Mouse (Mus musculus): ENCODE data around the gene Faf2. TPM values are rescaled to one million over a fixed set of nuclear protein-coding genes. Genes with fewer than 3 reads are reported as not detected.
A peak's percentile ranks its signal among the peaks of the same experiment; 100 is the strongest.
"Not testable (repeated sequence)": the region's sequence is repeated elsewhere in the genome, so short reads cannot be mapped to it uniquely, and the experiment has no call there.

Gene Faf2
- polyA plus RNA-seq, 1 experiment from 2014 or later: 70.2 TPM

DNA sequence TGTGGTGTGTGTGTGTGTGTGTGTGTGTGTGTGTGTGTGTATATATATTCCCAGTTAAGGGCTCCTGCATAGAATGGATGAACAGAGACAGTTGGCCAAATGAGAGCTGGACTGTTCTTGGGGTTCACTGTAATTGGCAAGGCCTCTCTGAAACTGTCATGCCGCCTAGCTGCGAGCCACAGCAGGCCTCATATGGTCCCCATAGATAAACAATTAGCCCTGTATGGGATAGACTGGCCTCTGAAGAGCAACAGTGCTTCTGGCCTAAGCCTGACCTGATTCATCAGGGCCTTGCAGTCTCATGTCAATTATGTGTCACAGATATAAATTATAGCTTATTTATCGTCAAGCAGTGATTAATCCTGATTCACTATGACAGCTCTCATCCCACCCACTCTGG, 13.6 kb upstream of the Faf2 start:
- H3K36me3 ChIP-seq (replicated peaks): peaks cover 11% of the 10 kb centered on the region; the same call in 1 of the 2 replicates
- no peak overlapping the region for H3K27ac ChIP-seq
- H3K4me1 ChIP-seq: peaks cover 35% of the 10 kb centered on the region
- no peaks in the 10 kb centered on the region for H3K27me3 ChIP-seq (replicated peaks)
- no peak for ATAC-seq (replicated peaks)
- 0 out of 2 replicates have a peak overlapping the region, but pooled peaks have one; percentile 18 for H3K4me3 ChIP-seq
- no peak overlapping the region for H3K9ac ChIP-seq
- H3K4me2 ChIP-seq: peak overlapping the region; percentile 67; the same call in 1 of the 2 replicates
- WGBS: 73% methylated on average over 3 of the region's 3 CpGs
- H3K9me3 ChIP-seq: no peaks in the 10 kb centered on the region

DNA sequence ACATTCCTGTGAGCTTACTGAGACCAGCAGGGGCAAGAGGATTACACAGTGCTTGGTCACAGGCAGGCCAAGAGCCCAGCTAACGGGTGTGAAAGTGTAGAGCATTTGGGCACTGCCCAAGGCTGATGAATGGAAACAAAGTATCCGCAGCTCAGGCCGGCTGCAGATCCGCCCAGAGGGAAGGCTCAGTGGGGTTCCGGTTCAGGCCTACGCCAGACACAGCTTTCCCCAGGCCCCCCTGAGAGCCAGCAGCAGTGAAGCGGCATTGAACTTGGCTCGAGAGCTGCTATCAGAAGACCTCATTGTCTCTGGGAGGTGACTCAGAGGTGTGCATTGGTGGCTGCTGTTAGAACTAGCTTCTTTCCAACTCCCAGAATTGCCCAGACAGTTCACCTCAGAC, 12.9 kb upstream of the Faf2 start:
- Histone ChIP-seq H3K4me2 (peak overlapping the region; percentile 67), H3K27ac (no peak overlapping the region; the same call in 1 of the 2 replicates), H3K9ac (peak overlapping the region; percentile 23), H3K9me3 (no peaks in the 10 kb centered on the region), H3K4me1 (peaks cover 30% of the 10 kb centered on the region), H3K4me3 (peak overlapping the region; percentile 18), H3K27me3 (replicated peaks) (no peaks in the 10 kb centered on the region), H3K36me3 (replicated peaks) (peaks cover 7% of the 10 kb centered on the region; the same call in 1 of the 2 replicates)
- ATAC-seq (replicated peaks): no peak; the same call in 1 of the 2 replicates
- WGBS: 4% methylated on average over 8 of the region's 8 CpGs

DNA sequence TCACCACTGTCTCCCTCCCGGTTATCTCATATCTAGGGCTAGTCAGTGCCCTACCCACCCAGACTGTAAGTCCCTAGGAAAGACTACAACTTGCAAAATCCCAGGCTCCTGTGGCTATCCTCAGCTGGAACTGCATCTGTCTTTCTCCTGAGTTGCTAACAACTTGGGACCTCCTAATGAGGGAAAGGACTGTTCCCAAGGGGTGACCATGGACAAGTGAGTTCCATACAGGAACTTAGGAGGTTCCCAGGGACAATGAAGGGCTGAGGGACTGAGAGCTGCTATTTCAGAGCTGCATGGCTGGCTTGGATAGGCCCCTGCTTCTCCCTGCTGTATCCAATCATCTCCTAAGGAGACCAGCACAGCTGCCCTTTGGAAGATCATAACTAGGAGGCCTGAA, 12.3 kb upstream of the Faf2 start:
- H3K4me3 ChIP-seq: peak overlapping the region; percentile 18; the same call in 1 of the 2 replicates
- no peak for ATAC-seq (replicated peaks)
- H3K36me3 ChIP-seq (replicated peaks): peaks cover 7% of the 10 kb centered on the region; the same call in 1 of the 2 replicates
- H3K4me2 ChIP-seq: peak overlapping the region; percentile 67
- H3K27me3 ChIP-seq (replicated peaks): no peaks in the 10 kb centered on the region
- H3K9me3 ChIP-seq: no peaks in the 10 kb centered on the region
- H3K9ac ChIP-seq: peak overlapping the region; percentile 23
- WGBS: 10% methylated on average over 1 of the region's 1 CpGs
- no peak overlapping the region for H3K27ac ChIP-seq
- peaks cover 30% of the 10 kb centered on the region for H3K4me1 ChIP-seq

DNA sequence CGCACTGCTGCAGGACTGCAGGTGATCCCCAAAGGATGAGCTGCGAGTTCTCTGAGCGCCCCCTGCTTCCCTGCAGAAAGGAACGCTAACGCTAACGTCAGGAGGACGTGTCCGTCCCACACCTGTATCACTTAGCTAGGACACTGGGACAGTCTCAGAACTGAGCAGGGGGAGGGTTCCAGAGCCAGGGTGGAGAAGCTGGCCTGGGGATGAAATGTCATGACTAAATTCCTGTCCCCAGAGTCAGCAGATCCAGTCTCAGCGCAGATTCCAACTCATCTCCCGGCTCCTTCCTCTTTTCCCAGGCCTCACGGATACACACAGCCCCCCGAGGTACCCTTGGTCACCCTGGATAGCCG, 11.0 kb upstream of the Faf2 start:
- Histone ChIP-seq H3K4me1 (peaks cover 30% of the 10 kb centered on the region), H3K36me3 (replicated peaks) (0 out of 2 replicates have a peak, but pooled peaks cover 4% of the 10 kb centered on the region), H3K4me3 (peak overlapping the region; percentile 57), H3K27ac (peak overlapping the region; percentile 77), H3K9ac (peak overlapping the region; percentile 69), H3K9me3 (no peaks in the 10 kb centered on the region), H3K27me3 (replicated peaks) (no peaks in the 10 kb centered on the region), H3K4me2 (peak overlapping the region; percentile 67)
- 5% methylated on average over 13 of the region's 13 CpGs for WGBS
- ATAC-seq (replicated peaks): peak; percentile 45

DNA sequence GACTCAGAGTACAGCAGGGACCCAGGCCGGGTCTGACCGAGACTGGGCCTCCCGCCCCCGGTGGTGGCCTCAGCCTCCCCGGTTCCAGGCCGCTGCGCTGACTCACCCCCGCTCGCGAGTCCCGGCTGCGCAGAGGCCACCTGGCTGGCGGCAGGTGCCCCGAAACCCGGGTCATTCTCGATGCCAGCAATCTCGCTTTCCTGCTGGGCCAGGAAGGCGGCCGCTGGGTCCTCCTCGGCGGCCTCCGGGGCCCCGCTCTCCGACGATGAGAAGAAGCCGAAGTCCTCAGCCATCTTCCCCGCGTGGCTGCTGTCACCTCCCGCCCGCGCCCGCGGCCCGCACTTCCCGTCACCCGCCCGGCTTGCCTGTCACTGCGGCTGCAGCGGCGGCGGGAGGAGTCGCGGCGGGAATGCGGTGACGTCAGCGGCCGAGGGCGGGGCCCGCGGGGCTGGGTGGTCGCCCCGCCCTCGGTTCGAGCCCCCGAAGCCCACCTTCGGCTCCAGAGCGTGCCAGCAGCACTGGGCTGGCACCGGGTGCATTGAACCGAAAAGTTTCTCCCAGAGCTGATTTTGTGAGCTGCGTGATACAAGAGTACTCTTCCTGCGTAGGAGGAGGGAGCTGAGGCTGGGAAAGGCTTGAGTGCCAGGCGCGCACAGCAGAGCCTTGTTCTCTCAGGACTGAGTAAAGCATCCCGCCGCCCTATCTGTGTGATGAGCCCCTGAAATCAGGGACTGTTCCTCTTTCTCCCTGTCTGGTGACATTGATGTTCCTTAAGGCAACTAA, 10.4 kb upstream of the Faf2 start, which contains the start of gene Cltb:
Cltb (minus strand) TSS at position 373 of the 783 bp plus-strand sequence.
- peak; percentile 87 for ATAC-seq (replicated peaks)
- Histone ChIP-seq H3K9ac (peak within 1 kb of the TSS; percentile 69), H3K36me3 (replicated peaks) (0 out of 2 replicates have a peak, but pooled peaks cover 2% of the 10 kb centered on the region), H3K4me2 (peak within 1 kb of the TSS; percentile 67), H3K4me3 (peak within 1 kb of the TSS; percentile 57), H3K27me3 (replicated peaks) (no peaks in the 10 kb centered on the region), H3K9me3 (no peaks in the 10 kb centered on the region), H3K27ac (peak within 1 kb of the TSS; percentile 77), H3K4me1 (peaks cover 30% of the 10 kb centered on the region)
- WGBS: under 1% methylated on average over 66 of the region's 66 CpGs

DNA sequence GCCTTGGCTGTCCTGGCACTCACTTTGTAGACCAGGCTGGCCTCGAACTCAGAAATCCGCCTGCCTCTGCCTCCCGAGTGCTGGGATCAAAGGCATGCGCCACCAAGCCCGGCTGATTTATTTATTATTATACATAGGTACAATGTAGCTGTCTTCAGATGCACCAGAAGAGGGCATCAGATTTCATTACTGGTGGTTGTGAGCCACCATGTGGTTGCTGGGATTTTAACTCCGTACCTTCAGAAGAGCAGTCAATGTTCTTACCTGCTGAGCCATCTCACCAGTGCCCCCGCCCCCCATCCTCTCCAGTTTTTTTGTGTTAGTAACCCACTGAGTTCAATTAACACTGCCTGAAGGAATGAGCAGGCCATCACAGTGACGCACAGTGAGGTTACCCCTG, 8.4 kb upstream of the Faf2 start:
- 80% methylated on average over 8 of the region's 8 CpGs for WGBS
- not testable (repeated sequence) for ATAC-seq (replicated peaks); H3K9ac ChIP-seq; H3K27ac ChIP-seq; H3K4me3 ChIP-seq; H3K36me3 ChIP-seq (replicated peaks); H3K4me2 ChIP-seq; H3K27me3 ChIP-seq (replicated peaks); H3K9me3 ChIP-seq
- peaks cover 28% of the 10 kb centered on the region for H3K4me1 ChIP-seq

DNA sequence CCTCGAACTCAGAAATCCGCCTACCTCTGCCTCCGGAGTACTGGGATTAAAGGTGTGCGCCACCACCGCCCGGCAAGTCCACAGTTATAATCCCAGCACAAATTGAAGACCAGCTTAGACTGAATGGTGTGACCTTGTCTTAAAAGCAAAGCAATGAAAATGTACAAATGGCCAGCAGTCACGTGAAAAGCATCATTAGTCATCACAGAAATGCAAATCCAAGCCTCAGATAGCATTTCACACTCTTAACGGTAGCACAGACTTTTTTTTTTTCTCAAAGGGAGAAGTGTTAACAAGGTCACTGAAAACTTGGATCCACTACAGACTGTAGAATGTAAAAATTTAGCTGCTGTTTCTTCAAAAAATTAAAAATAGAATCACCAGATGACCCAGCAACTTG, 5.3 kb upstream of the Faf2 start:
- peaks cover 5% of the 10 kb centered on the region; the same call in 1 of the 2 replicates for H3K4me1 ChIP-seq
- no peaks in the 10 kb centered on the region for H3K9me3 ChIP-seq
- H3K27ac ChIP-seq: no peak overlapping the region
- H3K4me3 ChIP-seq: no peak overlapping the region
- H3K4me2 ChIP-seq: no peak overlapping the region
- no peaks in the 10 kb centered on the region for H3K36me3 ChIP-seq (replicated peaks)
- no peak overlapping the region for H3K9ac ChIP-seq
- no peak for ATAC-seq (replicated peaks)
- no peaks in the 10 kb centered on the region for H3K27me3 ChIP-seq (replicated peaks)
- WGBS: 83% methylated on average over 8 of the region's 8 CpGs

DNA sequence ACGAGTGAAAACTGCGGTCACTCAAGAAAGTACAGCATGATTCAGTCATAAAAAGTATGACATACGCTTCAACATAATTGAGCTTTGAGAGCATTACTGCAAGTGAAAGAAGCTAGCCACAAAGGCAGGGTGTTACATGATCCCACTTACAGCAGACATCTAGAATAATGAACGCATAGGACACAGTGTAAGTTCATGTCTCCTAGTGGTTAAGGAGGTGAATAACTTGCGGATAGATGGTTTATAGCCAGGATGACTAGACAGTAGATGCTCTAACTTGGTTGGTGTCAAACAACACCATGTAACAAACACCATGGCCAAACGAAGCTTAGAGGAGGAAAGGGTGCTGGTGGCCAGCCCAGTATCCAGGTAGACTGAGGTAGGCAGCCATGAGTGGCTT, 4.6 kb upstream of the Faf2 start:
- Histone ChIP-seq H3K4me3 (no peak overlapping the region), H3K36me3 (replicated peaks) (no peaks in the 10 kb centered on the region), H3K27me3 (replicated peaks) (no peaks in the 10 kb centered on the region), H3K4me1 (no peaks in the 10 kb centered on the region), H3K9me3 (no peaks in the 10 kb centered on the region), H3K27ac (no peak overlapping the region), H3K9ac (no peak overlapping the region), H3K4me2 (no peak overlapping the region)
- 76% methylated on average over 6 of the region's 6 CpGs for WGBS
- no peak for ATAC-seq (replicated peaks)

DNA sequence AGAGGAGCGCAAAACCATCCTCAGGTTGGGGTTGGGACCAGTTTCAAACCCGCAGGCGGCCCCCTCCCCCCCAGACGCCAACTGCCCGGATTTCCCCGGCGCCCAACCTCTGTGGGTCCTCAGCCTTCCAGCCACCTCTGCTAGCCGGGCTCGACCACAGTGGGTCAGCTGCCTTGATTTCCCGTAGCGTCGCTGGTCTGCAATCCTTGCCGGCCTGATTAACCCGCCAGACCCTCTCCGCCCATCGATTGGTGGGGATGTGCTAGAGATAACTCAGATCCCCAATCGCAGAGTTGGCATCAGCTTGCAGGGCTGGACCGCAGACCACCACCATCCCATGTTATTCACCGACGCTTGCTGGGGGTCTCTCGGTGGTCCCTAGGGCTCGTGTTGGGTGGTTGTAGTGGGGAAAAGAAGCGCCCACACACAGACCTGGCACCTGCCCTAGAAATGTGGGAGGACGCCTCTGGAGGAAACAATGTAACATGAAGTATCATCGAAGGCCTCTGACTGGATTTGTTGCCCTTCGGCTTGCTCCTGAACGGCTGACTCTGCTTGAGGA, 457 bp downstream of the Faf2 start:
- WGBS: 2% methylated on average over 27 of the region's 27 CpGs
- ATAC-seq (replicated peaks): peak; percentile 79; the same call in 1 of the 2 replicates
- peak overlapping the region; percentile 87 for H3K27ac ChIP-seq
- H3K4me2 ChIP-seq: peak overlapping the region; percentile 77
- H3K4me1 ChIP-seq: peaks cover 23% of the 10 kb centered on the region
- H3K27me3 ChIP-seq (replicated peaks): no peaks in the 10 kb centered on the region
- no peaks in the 10 kb centered on the region for H3K36me3 ChIP-seq (replicated peaks)
- H3K9ac ChIP-seq: peak overlapping the region; percentile 85
- H3K4me3 ChIP-seq: peak overlapping the region; percentile 75
- H3K9me3 ChIP-seq: no peaks in the 10 kb centered on the region

DNA sequence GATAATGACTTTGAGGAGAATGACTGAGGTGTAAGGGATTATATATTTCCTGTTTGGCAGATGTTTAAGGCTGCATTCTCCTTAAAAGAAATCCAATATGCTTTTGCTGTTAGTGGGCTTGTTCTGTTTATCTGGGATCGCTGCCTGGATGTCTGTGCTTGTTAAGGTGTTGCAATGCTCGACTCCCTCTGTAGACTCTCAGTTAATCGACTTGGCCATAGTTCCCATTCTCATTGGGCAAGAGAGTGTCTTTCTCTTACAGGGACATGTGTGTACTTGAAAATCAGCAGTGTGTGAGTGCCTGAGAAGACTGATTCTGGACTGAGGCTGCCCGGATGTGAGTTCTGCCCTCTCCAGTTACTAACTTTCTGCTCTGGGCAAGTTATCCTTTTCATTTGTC, 7.5 kb downstream of the Faf2 start:
- no peak overlapping the region for H3K9ac ChIP-seq
- WGBS: 90% methylated on average over 4 of the region's 4 CpGs

DNA sequence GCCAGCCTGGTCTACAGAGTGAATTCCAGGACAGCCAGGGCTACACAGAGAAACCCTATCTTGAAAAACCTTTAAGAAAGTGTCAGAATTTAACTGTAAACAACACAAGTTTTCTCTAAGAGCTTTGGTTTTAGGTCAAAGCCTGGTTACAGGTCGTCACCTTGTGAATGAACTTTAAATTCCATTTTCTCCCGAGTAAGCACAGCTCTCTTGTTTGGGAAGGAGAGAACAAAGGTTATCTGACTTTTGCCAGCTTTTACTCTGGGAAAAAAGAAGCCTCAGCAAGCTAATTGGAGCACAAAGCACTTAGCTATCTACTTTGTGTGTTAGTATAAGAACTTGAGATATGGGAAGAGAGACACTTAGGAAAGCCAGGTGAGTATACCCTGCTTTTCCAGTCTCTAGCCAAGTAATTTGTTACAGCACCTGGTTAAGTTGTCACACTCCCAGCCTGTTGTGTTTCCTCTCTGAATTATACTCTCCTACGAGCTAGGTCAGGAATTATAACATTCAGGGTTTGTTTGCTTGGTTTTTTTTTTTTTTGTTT, 11.2 kb downstream of the Faf2 start:
- Histone ChIP-seq H3K4me3 (no peak overlapping the region), H3K4me1 (no peaks in the 10 kb centered on the region), H3K27me3 (replicated peaks) (no peaks in the 10 kb centered on the region), H3K27ac (no peak overlapping the region), H3K9me3 (no peaks in the 10 kb centered on the region), H3K9ac (no peak overlapping the region), H3K36me3 (replicated peaks) (no peaks in the 10 kb centered on the region), H3K4me2 (no peak overlapping the region)
- 84% methylated on average over 3 of the region's 3 CpGs for WGBS
- no peak for ATAC-seq (replicated peaks)

More for the DNA sequence above, 7.5 kb downstream of the Faf2 start:
- Histone ChIP-seq H3K4me2 (no peak overlapping the region), H3K27me3 (replicated peaks) (no peaks in the 10 kb centered on the region), H3K27ac (no peak overlapping the region), H3K9me3 (no peaks in the 10 kb centered on the region), H3K36me3 (replicated peaks) (no peaks in the 10 kb centered on the region), H3K4me1 (peaks cover 6% of the 10 kb centered on the region), H3K4me3 (no peak overlapping the region)
- ATAC-seq (replicated peaks): no peak

DNA sequence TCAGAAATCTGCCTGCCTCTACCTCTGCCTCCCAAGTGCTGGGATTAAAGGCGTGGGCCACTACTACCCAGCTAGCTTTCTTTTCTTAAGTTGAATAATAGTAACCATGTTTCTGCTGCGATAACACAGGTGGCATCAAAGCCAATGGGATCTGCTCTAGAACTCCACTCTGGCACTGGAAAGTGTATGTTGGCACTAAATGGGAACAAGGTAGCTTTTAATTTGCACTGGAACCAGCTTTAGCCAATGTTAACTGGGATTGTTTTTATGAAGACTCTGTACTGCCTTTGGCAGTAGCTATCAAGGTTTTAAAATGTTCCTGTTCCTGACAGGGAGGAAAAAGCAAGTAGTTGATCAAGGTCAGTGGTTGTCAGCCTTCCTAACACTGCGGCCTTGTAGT, 13.4 kb downstream of the Faf2 start:
- Histone ChIP-seq H3K9me3 (no peaks in the 10 kb centered on the region), H3K4me3 (no peak overlapping the region), H3K9ac (no peak overlapping the region), H3K27ac (no peak overlapping the region), H3K4me2 (no peak overlapping the region), H3K36me3 (replicated peaks) (peaks cover 2% of the 10 kb centered on the region; the same call in 1 of the 2 replicates), H3K4me1 (no peaks in the 10 kb centered on the region), H3K27me3 (replicated peaks) (no peaks in the 10 kb centered on the region)
- no peak for ATAC-seq (replicated peaks)
- 95% methylated on average over 3 of the region's 3 CpGs for WGBS

All from midbrain, embryonic 15.5 days (tissue).